Mouse (Mus musculus): ENCODE results near the gene Tef.

- TF ChIP-seq CTCF (IDR thresholded peaks at IDR 0.05; ENCODE audit: low read depth, low read length) (no peak), POLR2A (IDR thresholded peaks at IDR 0.05; ENCODE audit: insufficient read depth, low read length) (no peak)
Observed at GRCm38 (mm10) chr15:81798421-81798820, 3.8 kb upstream of the Tef start.

All from ES-Bruce4 (cell line).